16 mouse cellular contexts compared by ENCODE assay signal in the genomic region with DNA sequence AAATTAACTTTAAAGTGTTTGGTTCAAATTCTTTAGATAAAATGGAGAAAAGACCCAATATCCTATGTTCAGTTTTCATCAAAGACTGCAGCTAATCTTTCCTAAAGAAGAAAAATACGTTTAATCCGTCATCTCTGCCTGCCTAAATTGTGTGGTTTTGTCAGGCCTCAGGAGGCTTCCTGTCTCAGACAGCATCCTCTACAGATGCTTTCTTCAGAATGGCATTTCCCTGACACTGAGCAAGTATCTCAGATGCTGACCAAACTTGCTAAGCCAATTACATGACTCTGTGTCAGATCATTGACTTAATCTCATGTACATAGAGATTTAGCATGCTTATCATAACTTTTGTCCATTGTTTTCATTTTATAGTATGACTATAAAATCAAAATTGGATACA.
"Had no signal": no experiment of that assay in that cellular context is flagged by ENCODE, and none has a peak within 500 bp of the region (broad histone marks: within the 10 kb centered on the region; RNA-seq: fewer than 3 reads in every experiment).

No protein-coding gene starts in this region.

- DNase-seq: lung, adult 18-20 months; lung, embryonic 14.5 days; lung, postnatal 10 days; lung, postnatal 4 days; midbrain, embryonic 14.5 days; right cerebral cortex, postnatal 14 days; thymus, adult 2 months; thymus, postnatal 25 days; thymus, postnatal 4 days had no signal

- H3K4me2 ChIP-seq: lung, embryonic 14.5 days; midbrain, embryonic 12.5 days; neural tube, embryonic 12.5 days; stomach, embryonic 15.5 days had no signal

- ATAC-seq: midbrain, embryonic 16.5 days had no signal

- H3K4me1 ChIP-seq: midbrain, embryonic 10.5 days; neural tube, embryonic 12.5 days; stomach, embryonic 15.5 days had no signal

- H3K4me3 ChIP-seq: midbrain, embryonic 10.5 days; midbrain, embryonic 12.5 days; myocyte; neural tube, embryonic 12.5 days; stomach, embryonic 15.5 days had no signal

- H3K36me3 ChIP-seq: midbrain, embryonic 10.5 days; midbrain, embryonic 12.5 days; neural tube, embryonic 12.5 days; stomach, embryonic 15.5 days had no signal

- H3K9me3 ChIP-seq: midbrain, embryonic 10.5 days; midbrain, embryonic 12.5 days; neural tube, embryonic 12.5 days; stomach, embryonic 15.5 days had no signal

- H3K27me3 ChIP-seq: midbrain, embryonic 12.5 days; neural tube, embryonic 12.5 days; stomach, embryonic 15.5 days had no signal

- H3K27ac ChIP-seq: midbrain, embryonic 10.5 days; midbrain, embryonic 12.5 days; neural tube, embryonic 12.5 days; stomach, embryonic 15.5 days; stomach, postnatal 0 days had no signal

- H3K9ac ChIP-seq: lung, embryonic 14.5 days; midbrain, embryonic 12.5 days; neural tube, embryonic 12.5 days; stomach, embryonic 15.5 days had no signal
